Mouse (Mus musculus): ENCODE measurements around the gene Dll4. TPM values are rescaled to one million over a fixed set of nuclear protein-coding genes. Genes with fewer than 3 reads are reported as not detected.

Dll4 gene
- total RNA-seq, 2 experiments from 2014 or later, result 2.3 to 4.0 TPM

DNA sequence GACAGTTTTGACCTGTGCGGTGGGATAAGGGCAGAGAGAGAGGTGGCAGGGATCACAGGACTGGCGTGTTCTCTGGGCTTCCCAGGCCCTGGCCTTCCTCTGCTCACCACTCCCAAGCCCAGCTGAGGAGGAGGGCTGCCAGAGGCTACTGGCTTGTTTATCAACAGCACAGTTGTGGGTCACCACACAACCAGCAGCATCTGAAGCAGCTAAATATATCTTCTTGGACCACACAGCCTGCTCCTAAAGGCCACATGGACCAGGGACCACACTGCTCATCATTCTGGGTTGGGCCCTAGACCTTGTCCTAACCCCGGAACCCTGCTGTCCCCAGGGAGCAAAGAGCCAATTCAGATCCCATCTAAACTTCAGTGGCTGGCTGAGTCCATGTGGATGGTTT is 39.4 kb downstream of the Dll4 start:
- DNase-seq (ENCODE audit: low spot score in 2 of 2), result no peak
- intact Hi-C loops (cut with DNase I), result no loop called here

DNA sequence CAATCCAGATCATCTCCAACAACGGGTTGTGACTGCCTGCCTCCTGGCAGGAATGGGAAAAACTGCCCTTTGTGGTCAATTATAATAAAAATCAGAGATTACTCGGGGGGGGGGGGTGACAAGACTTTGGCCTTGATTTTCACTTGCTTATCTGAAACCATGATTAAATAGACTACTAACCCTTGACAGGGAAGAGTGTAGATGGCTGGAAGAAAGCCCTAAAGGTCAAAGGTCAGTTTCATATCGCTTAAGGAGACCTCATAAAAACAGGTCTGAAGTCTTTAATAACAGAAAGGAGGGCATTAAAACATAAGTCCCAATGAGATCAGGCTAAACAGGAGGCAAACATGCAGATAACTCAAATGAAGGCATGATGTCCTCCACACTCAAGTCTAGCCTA is 41.8 kb downstream of the Dll4 start:
- DNase-seq (ENCODE audit: low spot score in 2 of 2), result no peak
- intact Hi-C loops (cut with DNase I), result no loop called here

DNA sequence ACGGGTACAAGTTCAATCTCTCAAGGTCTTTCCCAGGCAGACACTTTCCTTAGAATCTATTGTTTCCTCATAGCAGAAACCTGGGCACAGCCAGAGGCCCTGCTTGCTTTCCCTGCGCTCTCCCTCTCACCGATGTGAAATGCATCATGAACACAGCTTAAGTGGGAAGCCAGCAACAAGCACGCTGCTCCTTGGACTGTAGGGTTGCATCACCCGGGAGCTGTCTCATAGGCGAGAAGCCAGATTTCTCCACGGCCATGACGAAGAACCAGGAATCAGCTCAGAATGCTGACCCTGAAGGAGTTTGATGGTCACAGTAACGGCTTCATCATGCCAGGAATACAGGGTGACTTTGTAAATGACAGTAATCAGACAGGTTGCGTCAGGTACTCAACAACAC is 44.5 kb downstream of the Dll4 start:
- DNase-seq (ENCODE audit: low spot score in 2 of 2), result no peak
- intact Hi-C loops (cut with DNase I), result no loop called here

DNA sequence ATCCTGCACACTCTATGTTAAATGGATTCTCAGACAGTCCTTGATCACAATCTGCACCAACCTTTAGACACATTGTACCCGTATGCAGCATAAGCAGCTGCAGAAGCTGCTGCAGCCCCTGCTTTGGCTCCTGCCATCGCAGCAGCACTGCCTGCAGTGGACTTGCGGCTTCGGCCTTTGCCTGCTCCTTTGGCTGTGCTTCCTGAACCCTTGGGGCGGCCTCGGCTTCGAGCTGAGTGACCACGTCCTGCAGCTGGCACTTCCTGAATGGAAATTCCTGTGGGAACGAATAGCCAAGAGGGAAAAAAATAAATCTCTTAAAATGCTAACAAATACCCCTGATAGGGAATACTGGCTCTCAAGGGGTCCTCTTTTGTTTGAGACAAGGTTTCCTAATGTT is 51.7 kb downstream of the Dll4 start:
- no peak for DNase-seq (ENCODE audit: low spot score in 2 of 2)
- intact Hi-C loops (cut with DNase I), result no loop called here

DNA sequence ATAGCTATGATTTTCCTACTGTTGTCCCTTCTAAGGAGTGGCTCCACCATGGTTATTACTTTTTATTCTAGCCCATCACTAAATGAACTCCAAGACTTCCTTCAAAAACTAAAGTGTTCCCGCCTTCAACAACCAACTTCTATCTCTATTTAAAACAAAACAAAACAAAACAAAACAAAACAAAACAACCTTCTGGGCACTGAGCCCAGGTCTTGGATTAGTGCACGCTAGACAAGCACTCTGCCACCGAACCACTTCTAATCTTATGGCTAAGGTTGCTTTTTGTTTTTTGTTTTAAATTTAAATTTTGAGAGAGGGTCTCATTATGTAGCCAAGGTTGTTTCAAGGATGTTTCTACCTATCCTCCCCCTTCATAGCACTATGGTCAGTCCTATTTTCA is 52.2 kb downstream of the Dll4 start:
- no peak for DNase-seq (ENCODE audit: low spot score in 2 of 2)
- intact Hi-C loops (cut with DNase I), result no loop called here

DNA sequence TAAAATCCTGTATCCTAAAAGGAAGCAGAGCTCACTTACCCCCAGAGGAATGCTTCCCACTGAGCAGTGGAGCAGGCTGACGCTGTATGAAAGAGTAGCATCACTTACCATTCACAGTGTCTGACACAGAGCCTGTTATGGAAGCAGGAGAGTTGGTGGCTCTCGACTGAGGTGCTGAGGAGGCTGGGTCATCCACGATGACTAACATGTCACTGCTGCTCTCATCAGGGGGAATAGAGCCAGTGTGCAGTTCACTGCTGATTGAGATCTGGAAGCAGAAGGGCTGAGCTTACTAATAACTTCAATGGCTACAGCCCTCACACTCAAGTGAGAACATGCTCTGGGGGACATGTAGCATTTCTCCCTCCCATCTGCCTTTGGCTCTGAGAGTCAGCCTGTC is 53.9 kb downstream of the Dll4 start:
- DNase-seq (ENCODE audit: low spot score in 2 of 2), result no peak
- intact Hi-C loops (cut with DNase I), result no loop called here

Other genes with a start within 250 kb of the Dll4 start
- gene Rad51, start 213.0 kb upstream of the Dll4 start, total RNA-seq (2021), result under 1 TPM; 0.46 to 0.94 TPM
- 10 to 100 TPM; 56.5 to 62.4 TPM for gene Rmdn3, start 168.8 kb upstream of the Dll4 start, total RNA-seq (2021)
- gene Gchfr, start 158.0 kb upstream of the Dll4 start, total RNA-seq (2021), result not detected
- not detected for gene Gm14137, start 151.3 kb upstream of the Dll4 start, total RNA-seq (2021)
- gene Zfyve19, start 117.2 kb upstream of the Dll4 start, total RNA-seq (2021), result 10 to 100 TPM; 28.8 to 32.2 TPM
- gene Dnajc17, start 117.0 kb upstream of the Dll4 start, total RNA-seq (2021), result 10 to 100 TPM; 16.4 to 18.5 TPM
- gene Ppp1r14d, start 95.9 kb upstream of the Dll4 start, total RNA-seq (2021), result not detected
- gene Spint1, start 88.4 kb upstream of the Dll4 start, total RNA-seq (2021), result 1 to 10 TPM; 1.3 to 1.4 TPM
- gene Rhov, start 54.5 kb upstream of the Dll4 start, total RNA-seq (2021), result 1 to 10 TPM; 7.9 to 9.0 TPM
- gene Vps18, start 37.0 kb upstream of the Dll4 start, total RNA-seq (2021), result 10 to 100 TPM; 48.4 to 48.9 TPM
- 1 to 10 TPM; 9.6 to 9.8 TPM for gene Chac1, start 25.4 kb downstream of the Dll4 start, total RNA-seq (2021)
- gene Ino80, start 151.9 kb downstream of the Dll4 start, total RNA-seq (2021), result 10 to 100 TPM; 19.5 to 20.7 TPM
- under 1 TPM; 0.57 to 0.98 TPM for gene Exd1, start 221.8 kb downstream of the Dll4 start, total RNA-seq (2021)
- 100 to 1,000 TPM; 157 to 170 TPM for gene Chp1, start 221.9 kb downstream of the Dll4 start, total RNA-seq (2021)